Mouse (Mus musculus) testis, adult 2 months (tissue): ENCODE measurements around the gene Acy3.

ENCODE experiments used
- CTCF ChIP-seq: fragments of 200-500 bp; IDR thresholded peaks from 2 replicates; pipeline ENCODE4 v1.5.1; 2012; ENCODE audit warnings: low read depth, mild to moderate bottlenecking, inconsistent platforms, low read length, moderate library complexity; ENCODE audit not compliant: control insufficient read depth, insufficient read depth, insufficient replicate concordance
- POLR2A ChIP-seq: fragments of 200-500 bp; IDR thresholded peaks from 2 replicates; pipeline ENCODE4 v1.6.1; 2012; ENCODE audit warnings: low read depth, mild to moderate bottlenecking, inconsistent platforms, low read length, moderate library complexity; ENCODE audit not compliant: control insufficient read depth

GRCm38 (mm10) chr19:3966330-3967075 lies 19.9 kb upstream of the Acy3 start:
- TF ChIP-seq CTCF = no peak
- TF ChIP-seq POLR2A = no peak
